Mouse (Mus musculus) small intestine, adult 2 months (tissue): ENCODE results near the gene Apobec1.

Experiments used
- CTCF ChIP-seq: fragments of 200-500 bp; IDR thresholded peaks from 2 replicates; pipeline ENCODE4 v1.5.1; 2012; ENCODE audit warnings: low read depth, mild to moderate bottlenecking, control low read depth, inconsistent platforms, low read length, moderate library complexity, mixed read lengths; ENCODE audit not compliant: insufficient replicate concordance, insufficient read length; ENCODE audit errors: extremely low read depth
- POLR2A ChIP-seq: fragments of 200-500 bp; IDR thresholded peaks from 2 replicates; pipeline ENCODE4 v1.6.1; 2012; ENCODE audit warnings: low read depth, mild to moderate bottlenecking, control low read depth, inconsistent platforms, low read length, moderate library complexity

GRCm38 (mm10) chr6:122606661-122607060, 4.4 kb upstream of the Apobec1 start:
- TF ChIP-seq POLR2A (no peak), CTCF (no peak)
